Mouse (Mus musculus) lung, embryonic 14.5 days (tissue): Measurements from ENCODE around the gene Gpn3. TPM values are rescaled to one million over a fixed set of nuclear protein-coding genes. Genes with fewer than 3 reads are reported as not detected.

Source experiments
- ATAC-seq: fragments of 200-750 bp; cut with Nextera tagmentation; 2 replicates; pipeline ENCODE4 v1.8.0; 2017; ENCODE audit warnings: mild to moderate bottlenecking, moderate TSS enrichment, moderate library complexity; ENCODE audit not compliant: insufficient read depth
- DNase-seq: peaks from one replicate; pipeline ENCODE4 v3.0.0-alpha.2; 2015
- H3K27ac ChIP-seq: fragments of 300-500 bp; sonication (generic); 2 replicates; pipeline ENCODE4 v1.5.1; 2014; ENCODE audit warnings: low read depth, mild to moderate bottlenecking, moderate library complexity
- H3K27me3 ChIP-seq: fragments of 300-500 bp; sonication (generic); 2 replicates; pipeline ENCODE4 v1.6.1; 2014; ENCODE audit warnings: low read length, control low read depth; ENCODE audit not compliant: insufficient read depth
- H3K36me3 ChIP-seq: fragments of 300-500 bp; sonication (generic); 2 replicates; pipeline ENCODE4 v1.6.1; 2014; ENCODE audit warnings: control low read depth; ENCODE audit not compliant: insufficient read depth
- H3K4me1 ChIP-seq: fragments of 300-500 bp; sonication (generic); 2 replicates; pipeline ENCODE4 v1.6.1; 2014; ENCODE audit warnings: antibody characterized with exemption, control low read depth; ENCODE audit not compliant: insufficient read depth
- H3K4me2 ChIP-seq: fragments of 300-500 bp; sonication (generic); 2 replicates; pipeline ENCODE4 v1.6.1; 2014; ENCODE audit warnings: mild to moderate bottlenecking
- H3K4me3 ChIP-seq: fragments of 300-500 bp; sonication (generic); 2 replicates; pipeline ENCODE4 v1.5.1; 2014; ENCODE audit warnings: low read depth, low read length
- H3K9ac ChIP-seq: fragments of 300-500 bp; sonication (generic); 2 replicates; pipeline ENCODE4 v1.6.1; 2014
- H3K9me3 ChIP-seq: fragments of 300-500 bp; sonication (generic); 2 replicates; pipeline ENCODE4 v1.6.1; 2016; ENCODE audit warnings: low read depth, low read length, control low read depth
- CTCF ChIP-seq: IDR thresholded peaks from 2 replicates; pipeline ENCODE4 v1.5.1; 2016; ENCODE audit warnings: antibody characterized with exemption, low read depth
- WGBS: fragments of 180-500 bp; shearing (Covaris S2); extraction: QIAGEN DNeasy Blood & Tissue Kit; methylation state at CpG from one replicate; pipeline ENCODE4 v1.1.7; 2014; 5-methylcytosine and 5-hydroxymethylcytosine counted together
- polyA plus RNA-seq: library from polyadenylated mRNA; unstranded; fragments of >200 nt; fragmentation: Nextera tagmentation; extraction: Ambion mirVana; gene quantifications from 2 replicates; pipeline ENCODE4 v1.2.1, GENCODE M21; 2014

Gpn3 gene
- polyA plus RNA-seq, 1 experiment from 2014 or later: 75.5 TPM

DNA sequence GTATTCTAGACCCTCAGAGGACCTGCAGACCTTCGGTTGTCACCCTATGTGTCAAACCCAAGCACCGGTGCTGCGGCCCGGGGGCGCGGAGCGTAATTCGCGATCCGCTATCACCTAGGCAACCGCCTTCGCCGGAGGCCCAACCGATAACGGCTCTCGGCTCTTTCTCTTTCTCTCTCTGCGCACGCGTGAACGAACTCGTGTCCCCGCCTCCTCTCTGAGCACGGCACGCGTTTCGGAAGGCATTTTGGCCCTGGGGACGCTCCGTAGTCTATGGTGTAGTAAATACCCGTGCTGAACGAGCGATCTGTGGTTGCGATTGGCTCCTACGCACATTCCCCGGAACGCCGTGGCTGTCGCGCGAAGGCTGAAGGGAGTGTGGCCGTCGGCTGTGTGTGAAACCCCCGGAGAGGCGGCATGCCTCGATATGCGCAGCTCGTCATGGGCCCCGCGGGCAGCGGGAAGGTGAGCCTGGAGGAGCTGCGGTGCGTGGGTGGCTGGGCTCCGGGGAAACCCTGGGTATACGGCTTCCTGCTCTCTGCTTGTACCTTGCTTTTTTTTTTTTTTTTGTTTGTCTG lies 605 bp downstream of the Gpn3 start, which contains the start of gene Fam216a:
Fam216a (minus strand) TSS at position 173 of the 578 bp plus-strand sequence.
- Histone ChIP-seq H3K9ac (peak within 1 kb of the TSS; percentile 82), H3K9me3 (no peaks in the 10 kb centered on the region), H3K27ac (peak within 1 kb of the TSS; percentile 92), H3K4me1 (peaks cover 8% of the 10 kb centered on the region; the same call in 1 of the 2 replicates), H3K27me3 (no peaks in the 10 kb centered on the region), H3K4me2 (peak within 1 kb of the TSS; percentile 84), H3K36me3 (peaks cover 43% of the 10 kb centered on the region), H3K4me3 (peak within 1 kb of the TSS; percentile 65)
- no peak for TF ChIP-seq CTCF
- DNase-seq (peak; percentile 100), ATAC-seq (peak; percentile 94)
- 0% methylated on average over 53 of the region's 53 CpGs for WGBS

DNA sequence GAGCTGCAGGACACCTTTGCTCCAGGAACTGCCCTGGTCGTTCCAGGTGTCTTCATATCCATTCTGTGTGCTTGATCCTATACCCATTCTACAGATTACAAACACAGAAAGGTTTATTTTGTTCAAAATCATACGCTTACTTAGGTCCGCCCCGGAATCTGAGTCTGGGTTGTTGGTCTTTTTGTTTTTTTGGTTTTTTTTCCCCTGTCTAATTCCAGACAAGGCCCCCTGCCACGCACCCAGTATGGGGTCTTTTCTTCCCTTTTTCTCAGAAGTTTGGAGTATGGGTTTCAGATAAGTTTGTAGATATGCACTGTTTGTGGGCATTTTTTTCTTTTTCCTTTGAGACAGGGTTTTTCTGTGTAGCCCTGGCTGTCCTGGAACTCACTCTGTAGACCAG lies 1.2 kb downstream of the Gpn3 start:
- Histone ChIP-seq H3K4me3 (peak overlapping the region; percentile 65), H3K9ac (peak overlapping the region; percentile 82), H3K27ac (peak overlapping the region; percentile 92), H3K27me3 (no peaks in the 10 kb centered on the region), H3K9me3 (no peaks in the 10 kb centered on the region), H3K4me1 (peaks cover 8% of the 10 kb centered on the region; the same call in 1 of the 2 replicates), H3K4me2 (peak overlapping the region; percentile 84), H3K36me3 (peaks cover 38% of the 10 kb centered on the region)
- no peak for TF ChIP-seq CTCF
- WGBS: 6% methylated on average over 5 of the region's 5 CpGs
- ATAC-seq: no peak
- DNase-seq: no peak

GRCm38 (mm10) chr5:122377101-122377833 lies 5.6 kb downstream of the Gpn3 start:
- H3K36me3 ChIP-seq: peaks cover 55% of the 10 kb centered on the region
- no peak for TF ChIP-seq CTCF
- WGBS: 85% methylated on average over 4 of the region's 4 CpGs

DNA sequence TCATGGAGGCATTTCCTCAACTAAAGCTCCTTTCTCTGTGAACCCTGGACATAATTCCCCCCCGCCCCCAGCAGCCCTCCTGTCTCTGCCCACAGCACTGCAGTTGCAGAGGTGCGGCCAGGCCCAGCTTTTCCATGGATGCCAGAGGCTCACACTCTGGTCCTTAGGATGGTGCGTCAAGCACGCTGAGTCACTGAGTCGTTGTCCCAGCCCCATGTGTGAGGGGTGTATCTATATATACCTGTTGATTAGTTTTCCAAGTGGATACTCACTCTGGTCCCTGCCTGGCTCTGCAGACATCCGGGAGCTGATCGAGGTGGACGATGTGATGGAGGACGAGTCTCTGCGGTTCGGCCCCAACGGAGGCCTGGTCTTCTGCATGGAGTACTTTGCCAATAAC lies 6.5 kb downstream of the Gpn3 start:
- 93% methylated on average over 12 of the region's 12 CpGs for WGBS

More at GRCm38 (mm10) chr5:122377101-122377833, 5.6 kb downstream of the Gpn3 start:
- no peak for DNase-seq
- H3K27me3 ChIP-seq: no peaks in the 10 kb centered on the region
- ATAC-seq: no peak
- peaks cover 4% of the 10 kb centered on the region; the same call in 1 of the 2 replicates for H3K4me1 ChIP-seq
- H3K9ac ChIP-seq: no peak overlapping the region
- H3K9me3 ChIP-seq: no peaks in the 10 kb centered on the region
- no peak overlapping the region for H3K27ac ChIP-seq
- H3K4me3 ChIP-seq: no peak overlapping the region
- no peak overlapping the region for H3K4me2 ChIP-seq

DNA sequence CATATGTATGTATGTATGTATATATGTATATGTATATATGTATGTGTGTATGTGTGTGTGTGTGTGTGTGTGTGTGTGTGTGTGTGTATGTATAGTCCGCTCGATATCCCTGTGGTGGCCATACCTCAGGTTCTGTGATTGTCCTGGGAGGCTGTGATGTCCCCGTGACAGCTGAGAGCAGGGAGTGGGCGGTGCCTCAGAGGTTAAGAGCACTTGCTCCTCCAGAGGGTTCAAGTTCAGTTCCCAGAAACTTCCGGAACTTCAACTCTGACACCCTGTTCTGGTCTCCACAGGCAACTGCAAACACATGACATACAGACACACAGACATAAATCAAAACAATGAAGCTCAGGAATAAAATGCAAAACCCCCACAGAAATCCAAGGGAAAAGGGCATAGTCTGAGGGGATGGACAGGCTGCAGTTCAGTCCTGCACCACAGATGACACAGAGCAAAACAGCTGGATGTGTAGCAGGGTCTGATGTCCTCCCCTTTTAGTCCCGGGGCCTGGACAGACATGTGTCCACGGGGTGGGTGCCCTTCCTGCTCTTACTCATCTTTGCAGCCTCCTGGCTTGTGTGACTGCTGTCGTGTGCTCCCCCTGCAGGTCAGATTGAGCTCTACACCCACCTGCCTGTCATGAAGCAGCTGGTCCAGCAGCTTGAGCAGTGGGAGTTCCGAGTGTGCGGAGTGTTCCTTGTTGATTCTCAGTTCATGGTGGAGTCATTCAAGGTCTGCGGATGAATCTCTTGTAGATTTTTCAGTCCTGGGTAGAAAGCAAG lies 7.9 kb downstream of the Gpn3 start:
- WGBS: 47% methylated on average over 11 of the region's 11 CpGs
- peak; percentile 69 for ATAC-seq

More for the DNA sequence above, 6.5 kb downstream of the Gpn3 start:
- Histone ChIP-seq H3K4me1 (peaks cover 4% of the 10 kb centered on the region; the same call in 1 of the 2 replicates), H3K4me2 (no peak overlapping the region), H3K36me3 (peaks cover 61% of the 10 kb centered on the region), H3K9me3 (no peaks in the 10 kb centered on the region), H3K9ac (no peak overlapping the region), H3K27ac (no peak overlapping the region), H3K4me3 (no peak overlapping the region), H3K27me3 (no peaks in the 10 kb centered on the region)
- ATAC-seq (no peak), DNase-seq (no peak)
- no peak for TF ChIP-seq CTCF

GRCm38 (mm10) chr5:122390006-122390405 lies 18.3 kb downstream of the Gpn3 start:
- no peaks in the 10 kb centered on the region; the same call in 1 of the 2 replicates for H3K4me1 ChIP-seq
- no peak for TF ChIP-seq CTCF
- H3K27me3 ChIP-seq: no peaks in the 10 kb centered on the region
- H3K9me3 ChIP-seq: no peaks in the 10 kb centered on the region
- no peak for DNase-seq
- H3K4me3 ChIP-seq: no peak overlapping the region
- 87% methylated on average over 5 of the region's 5 CpGs for WGBS
- H3K9ac ChIP-seq: no peak overlapping the region
- H3K36me3 ChIP-seq: no peaks in the 10 kb centered on the region
- H3K27ac ChIP-seq: no peak overlapping the region
- no peak for ATAC-seq
- H3K4me2 ChIP-seq: no peak overlapping the region

More for the DNA sequence above, 7.9 kb downstream of the Gpn3 start:
- Histone ChIP-seq H3K4me1 (no peaks in the 10 kb centered on the region), H3K27ac (no peak overlapping the region), H3K36me3 (peaks cover 57% of the 10 kb centered on the region), H3K27me3 (no peaks in the 10 kb centered on the region), H3K9ac (no peak overlapping the region), H3K9me3 (no peaks in the 10 kb centered on the region), H3K4me2 (no peak overlapping the region), H3K4me3 (no peak overlapping the region)
- peak; percentile 86 for DNase-seq
- peak; percentile 91 for TF ChIP-seq CTCF
